Mouse (Mus musculus): ENCODE results near the gene Zbtb16. TPM values are rescaled to one million over a fixed set of nuclear protein-coding genes. Genes with fewer than 3 reads are reported as not detected.

Gene Zbtb16
- polyA plus RNA-seq, 1 experiment from 2014 or later, result 0.77 TPM

DNA sequence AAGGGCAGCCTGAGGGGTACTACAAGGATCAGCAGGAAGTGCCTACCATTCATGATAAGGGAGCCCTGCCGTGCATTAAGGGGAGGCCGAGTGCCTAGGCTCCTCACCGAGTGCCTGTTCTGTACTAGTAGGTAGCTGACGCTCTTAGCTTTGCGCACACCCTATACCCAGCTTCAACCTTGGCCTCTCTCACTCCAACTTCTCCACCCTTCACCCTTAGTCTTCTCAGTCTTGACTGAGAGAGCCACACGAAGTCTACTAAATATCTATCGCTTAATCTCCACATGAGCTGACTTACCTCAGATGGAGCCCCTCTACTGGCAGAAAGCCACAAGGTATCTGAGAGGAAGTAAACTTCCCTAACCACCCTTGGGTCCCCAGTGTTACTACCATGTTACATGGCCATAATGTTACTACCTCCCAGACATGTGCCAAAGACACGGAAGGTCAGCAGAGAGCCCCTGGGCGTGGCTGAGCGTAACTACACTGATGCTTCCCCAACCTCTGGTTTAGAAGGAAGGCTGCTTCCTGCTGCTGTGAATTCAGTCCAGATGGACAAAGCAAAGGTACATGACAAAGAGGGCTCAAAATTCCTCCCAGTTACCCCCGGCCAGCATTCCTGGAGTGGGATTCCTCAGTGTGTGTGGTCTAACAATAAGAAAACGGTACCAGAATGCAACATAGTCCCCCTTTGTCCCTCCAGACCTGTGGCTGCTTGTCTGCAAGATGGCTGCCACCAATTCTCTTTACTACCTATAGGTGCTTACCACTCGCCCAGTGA lies 122.8 kb downstream of the Zbtb16 start:
- Histone ChIP-seq H3K9me3 (replicated peaks) (no peaks in the 10 kb centered on the region), H3K4me3 (replicated peaks) (no peak overlapping the region), H3K9ac (no peak overlapping the region), H3K27ac (peak overlapping the region; percentile 27; the same call in 1 of the 2 replicates), H3K36me3 (no peaks in the 10 kb centered on the region), H3K4me1 (replicated peaks) (peaks cover 34% of the 10 kb centered on the region), H3K4me2 (no peak overlapping the region), H3K27me3 (0 out of 2 replicates have a peak, but pooled peaks cover 4% of the 10 kb centered on the region)
- 37% methylated on average over 13 of the region's 13 CpGs for WGBS (ENCODE audit: insufficient replicate concordance)
- ATAC-seq (ENCODE audit: low read depth), result peak; percentile 54
- DNase-seq, result peak; percentile 6

DNA sequence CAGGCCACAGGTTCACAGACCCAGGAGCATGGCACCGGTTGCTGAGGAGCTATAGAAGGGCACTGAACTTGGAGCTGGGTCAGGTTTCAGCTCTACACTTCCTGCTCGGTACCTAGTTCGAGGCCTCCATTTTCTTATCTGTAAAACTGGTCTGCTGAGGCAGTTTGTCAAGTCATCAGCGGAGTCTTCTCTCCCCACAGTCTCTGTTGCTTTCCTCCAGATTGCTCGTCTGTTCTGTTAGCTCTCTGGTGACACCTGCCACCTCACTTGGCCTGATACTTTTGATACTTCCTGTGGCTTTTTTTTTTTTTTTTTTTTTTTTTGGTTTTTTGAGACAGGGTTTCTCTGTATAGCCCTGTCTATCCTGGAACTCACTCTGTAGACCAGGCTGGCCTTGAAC lies 124.2 kb downstream of the Zbtb16 start:
- DNase-seq (no peak), ATAC-seq (ENCODE audit: low read depth) (peak; percentile 79)
- Histone ChIP-seq H3K4me1 (replicated peaks) (peaks cover 34% of the 10 kb centered on the region), H3K4me3 (replicated peaks) (no peak overlapping the region), H3K9ac (peak overlapping the region; percentile 45; the same call in 1 of the 2 replicates), H3K27ac (peak overlapping the region; percentile 44), H3K4me2 (0 out of 2 replicates have a peak overlapping the region, but pooled peaks have one; percentile 21), H3K36me3 (no peaks in the 10 kb centered on the region), H3K27me3 (0 out of 2 replicates have a peak, but pooled peaks cover 4% of the 10 kb centered on the region), H3K9me3 (replicated peaks) (no peaks in the 10 kb centered on the region)
- 20% methylated on average over 5 of the region's 5 CpGs for WGBS (ENCODE audit: insufficient replicate concordance)

DNA sequence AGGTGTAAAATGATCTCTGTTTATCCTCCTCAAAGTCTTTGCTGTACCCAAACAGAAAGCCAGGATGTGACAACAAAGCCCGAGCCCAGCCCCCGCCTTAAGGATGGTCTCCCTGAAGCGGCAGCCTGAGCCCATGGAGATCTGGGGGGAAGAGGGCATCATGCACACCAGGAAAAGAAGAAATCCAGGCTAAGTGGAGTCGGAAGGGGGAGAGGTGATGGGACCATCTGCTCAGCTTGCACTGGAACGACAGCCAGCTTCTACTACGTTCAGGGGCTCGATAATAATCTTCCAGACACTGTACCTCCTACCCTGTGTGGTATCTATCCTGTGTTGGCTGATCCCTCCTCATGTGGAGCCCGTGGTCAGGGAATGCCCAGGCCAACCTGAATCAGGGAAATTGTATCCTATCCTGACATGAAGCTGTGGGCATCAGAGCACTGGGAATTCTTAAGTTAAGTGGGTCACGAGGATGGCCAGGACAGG lies 124.7 kb downstream of the Zbtb16 start:
- no peaks in the 10 kb centered on the region for H3K36me3 ChIP-seq
- H3K27ac ChIP-seq, result peak overlapping the region; percentile 44; the same call in 1 of the 2 replicates
- peak overlapping the region; percentile 45; the same call in 1 of the 2 replicates for H3K9ac ChIP-seq
- 0 out of 2 replicates have a peak, but pooled peaks cover 4% of the 10 kb centered on the region for H3K27me3 ChIP-seq
- no peak overlapping the region for H3K4me3 ChIP-seq (replicated peaks)
- DNase-seq (no peak), ATAC-seq (ENCODE audit: low read depth) (peak; percentile 67)
- peaks cover 34% of the 10 kb centered on the region for H3K4me1 ChIP-seq (replicated peaks)
- no peaks in the 10 kb centered on the region for H3K9me3 ChIP-seq (replicated peaks)
- WGBS (ENCODE audit: insufficient replicate concordance), result 43% methylated on average over 9 of the region's 9 CpGs
- 0 out of 2 replicates have a peak overlapping the region, but pooled peaks have one; percentile 21 for H3K4me2 ChIP-seq

DNA sequence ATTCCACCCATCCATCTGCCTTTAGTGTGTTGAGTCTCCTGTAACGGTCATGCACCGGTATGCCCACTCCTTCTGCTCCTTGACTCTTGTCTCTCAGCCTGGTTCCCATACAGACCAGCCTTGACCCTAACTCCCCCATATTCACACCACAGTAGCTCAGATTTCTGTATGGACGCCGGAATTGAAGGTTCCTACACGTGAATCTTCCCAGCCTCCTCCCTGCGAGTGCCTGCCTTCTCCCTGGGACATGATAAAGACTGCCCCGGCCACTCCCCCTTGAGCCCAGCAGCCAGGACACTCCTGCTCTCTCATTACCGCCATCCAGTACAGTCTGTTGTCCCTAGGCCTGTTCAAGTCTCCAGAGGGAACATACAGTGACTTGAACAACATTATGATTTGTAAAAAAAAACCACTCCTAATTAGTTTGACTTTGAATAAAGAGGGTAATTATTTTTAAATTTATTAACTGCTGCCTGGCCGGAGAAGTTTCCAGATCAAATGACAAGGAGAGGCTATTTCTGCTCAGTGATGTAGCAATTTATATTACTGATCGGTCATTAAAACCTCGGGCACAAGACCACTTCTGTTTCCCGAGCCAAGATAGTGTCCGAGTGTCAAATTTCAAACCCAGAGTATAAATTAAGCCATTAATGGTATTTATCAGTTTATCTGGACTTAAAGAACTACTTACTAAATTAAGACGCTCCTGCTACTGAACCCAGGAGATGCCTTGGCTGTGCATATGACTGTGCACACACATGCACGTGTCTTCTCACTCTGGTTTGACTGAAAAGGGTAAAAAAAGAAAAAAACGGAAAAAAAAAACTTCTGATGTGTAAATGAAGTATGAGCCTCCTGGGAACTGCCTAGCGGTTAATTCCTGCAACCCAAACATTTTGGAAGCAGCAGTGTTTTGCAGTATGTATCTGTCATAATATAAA lies 125.4 kb downstream of the Zbtb16 start:
- ATAC-seq (ENCODE audit: low read depth), result no peak
- H3K4me1 ChIP-seq (replicated peaks), result peaks cover 34% of the 10 kb centered on the region
- 0 out of 2 replicates have a peak overlapping the region, but pooled peaks have one; percentile 21 for H3K4me2 ChIP-seq
- peak overlapping the region; percentile 39; the same call in 1 of the 2 replicates for H3K27ac ChIP-seq
- H3K9me3 ChIP-seq (replicated peaks), result no peaks in the 10 kb centered on the region
- H3K36me3 ChIP-seq, result no peaks in the 10 kb centered on the region
- no peak overlapping the region for H3K4me3 ChIP-seq (replicated peaks)
- H3K27me3 ChIP-seq, result 0 out of 2 replicates have a peak, but pooled peaks cover 4% of the 10 kb centered on the region
- H3K9ac ChIP-seq, result no peak overlapping the region
- 45% methylated on average over 17 of the region's 17 CpGs for WGBS (ENCODE audit: insufficient replicate concordance)
- DNase-seq, result peak; percentile 6

DNA sequence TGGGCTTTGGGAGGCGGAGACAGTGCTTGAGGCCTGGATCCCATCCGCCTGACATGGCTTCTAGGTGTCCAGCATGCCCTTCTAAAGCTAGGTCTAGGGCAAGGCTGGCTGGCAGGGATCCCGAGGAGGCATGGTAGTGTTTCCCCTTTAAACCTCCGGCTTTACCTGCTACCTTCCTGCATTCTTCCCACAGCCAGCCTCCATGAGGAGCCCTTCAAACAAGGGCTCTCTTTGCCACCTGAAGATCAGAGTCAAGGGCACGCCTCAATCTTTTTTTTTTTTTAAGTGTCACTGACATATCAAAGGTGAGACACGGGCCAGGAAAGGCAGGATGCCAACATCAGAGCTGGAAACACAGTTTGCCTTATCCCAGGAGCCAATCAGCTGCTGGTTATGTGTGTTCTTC lies 128.2 kb downstream of the Zbtb16 start:
- ATAC-seq (ENCODE audit: low read depth), result no peak
- WGBS (ENCODE audit: insufficient replicate concordance), result 56% methylated on average over 6 of the region's 6 CpGs

DNA sequence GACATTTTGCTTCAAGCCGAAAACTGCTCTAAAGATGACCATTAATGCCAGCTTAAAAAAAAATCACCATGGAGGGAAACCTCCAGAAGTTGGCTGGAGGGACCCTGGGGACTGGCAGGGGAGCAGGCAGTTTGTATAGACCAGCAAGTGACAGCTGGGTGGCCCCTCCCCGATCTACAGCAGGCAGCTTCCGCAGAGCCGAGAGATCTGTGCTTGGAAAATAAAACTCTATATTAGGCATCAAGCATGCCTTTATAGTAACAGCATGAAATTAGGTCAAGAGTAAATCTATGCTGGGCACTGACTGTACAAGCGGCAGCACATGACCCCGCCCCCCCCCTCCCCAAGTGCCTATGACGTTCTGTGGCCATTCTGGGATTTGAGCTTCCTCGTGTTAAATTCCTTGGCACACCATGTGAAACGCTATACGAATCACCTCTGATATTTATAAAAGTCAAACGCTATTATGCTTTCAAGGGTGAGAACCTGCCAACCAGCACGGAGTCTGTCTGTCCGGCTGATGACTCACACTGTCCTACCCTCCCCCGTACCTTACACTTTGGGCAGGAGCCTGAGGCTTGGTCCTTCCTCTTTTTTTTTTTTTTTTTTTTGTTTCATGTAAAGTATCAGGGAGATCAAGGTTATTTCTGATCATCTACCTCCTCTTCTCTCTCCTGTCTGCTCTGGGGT lies 128.7 kb downstream of the Zbtb16 start:
- no peaks in the 10 kb centered on the region for H3K9me3 ChIP-seq (replicated peaks)
- WGBS (ENCODE audit: insufficient replicate concordance), result 55% methylated on average over 14 of the region's 14 CpGs
- DNase-seq (no peak), ATAC-seq (ENCODE audit: low read depth) (no peak)
- H3K9ac ChIP-seq, result no peak overlapping the region
- H3K27ac ChIP-seq, result no peak overlapping the region
- H3K4me2 ChIP-seq, result no peak overlapping the region
- H3K36me3 ChIP-seq, result no peaks in the 10 kb centered on the region
- H3K4me3 ChIP-seq (replicated peaks), result no peak overlapping the region
- H3K4me1 ChIP-seq (replicated peaks), result peaks cover 21% of the 10 kb centered on the region
- H3K27me3 ChIP-seq, result 0 out of 2 replicates have a peak, but pooled peaks cover 4% of the 10 kb centered on the region

More for the DNA sequence above, 128.2 kb downstream of the Zbtb16 start:
- H3K4me2 ChIP-seq, result no peak overlapping the region
- no peak overlapping the region for H3K4me3 ChIP-seq (replicated peaks)
- no peak overlapping the region for H3K27ac ChIP-seq
- H3K36me3 ChIP-seq, result no peaks in the 10 kb centered on the region
- H3K4me1 ChIP-seq (replicated peaks), result peaks cover 26% of the 10 kb centered on the region
- no peak for DNase-seq
- no peaks in the 10 kb centered on the region for H3K9me3 ChIP-seq (replicated peaks)
- no peak overlapping the region for H3K9ac ChIP-seq
- H3K27me3 ChIP-seq, result 0 out of 2 replicates have a peak, but pooled peaks cover 4% of the 10 kb centered on the region

DNA sequence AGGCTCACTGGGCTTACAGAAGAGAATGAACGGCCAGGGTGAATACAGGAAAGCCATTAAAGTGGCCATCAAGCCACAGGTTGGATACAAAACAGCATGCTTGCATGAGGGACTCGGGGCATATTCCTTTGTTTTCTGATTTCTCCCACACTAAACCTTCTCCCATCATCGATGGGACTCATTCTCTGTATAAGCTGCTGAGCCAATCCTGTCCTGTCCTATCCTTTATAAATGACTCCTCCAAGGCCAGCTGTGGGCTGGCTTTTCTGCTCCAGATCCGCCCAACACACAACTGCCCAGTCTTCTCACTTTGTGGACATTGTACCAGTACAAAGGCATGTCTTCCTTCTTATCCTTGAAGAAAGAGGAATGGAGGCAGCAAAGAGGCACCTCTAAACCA lies 134.7 kb downstream of the Zbtb16 start:
- ATAC-seq (ENCODE audit: low read depth), result no peak
- H3K4me2 ChIP-seq, result no peak overlapping the region
- H3K27me3 ChIP-seq, result 0 out of 2 replicates have a peak, but pooled peaks cover 6% of the 10 kb centered on the region
- 64% methylated on average over 4 of the region's 4 CpGs for WGBS (ENCODE audit: insufficient replicate concordance)
- DNase-seq, result no peak
- H3K4me3 ChIP-seq (replicated peaks), result no peak overlapping the region
- no peak overlapping the region for H3K9ac ChIP-seq
- H3K4me1 ChIP-seq (replicated peaks), result no peaks in the 10 kb centered on the region
- no peaks in the 10 kb centered on the region for H3K9me3 ChIP-seq (replicated peaks)
- H3K27ac ChIP-seq, result no peak overlapping the region
- no peaks in the 10 kb centered on the region for H3K36me3 ChIP-seq

DNA sequence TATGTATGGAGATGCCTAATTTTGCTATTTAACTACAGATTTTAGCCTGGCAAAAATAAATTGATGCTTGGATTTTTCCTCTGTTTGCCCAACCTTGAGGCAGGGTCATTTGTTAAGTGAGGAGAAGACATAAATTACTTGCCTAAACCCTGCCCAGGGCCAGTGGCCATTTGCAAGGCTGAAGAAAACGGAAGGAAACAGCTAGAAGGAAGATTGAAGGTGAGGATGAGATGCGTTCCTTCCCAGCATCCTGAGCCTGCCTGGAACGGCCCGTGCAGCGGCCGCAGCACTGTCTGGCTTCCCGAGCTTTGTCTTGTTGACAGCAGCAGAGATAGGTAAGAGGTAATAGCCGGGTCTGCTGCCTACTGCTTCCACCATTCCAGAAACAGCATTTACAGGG lies 135.2 kb downstream of the Zbtb16 start:
- Histone ChIP-seq H3K9me3 (replicated peaks) (no peaks in the 10 kb centered on the region), H3K9ac (no peak overlapping the region), H3K27me3 (0 out of 2 replicates have a peak, but pooled peaks cover 6% of the 10 kb centered on the region), H3K4me3 (replicated peaks) (no peak overlapping the region), H3K27ac (no peak overlapping the region), H3K36me3 (no peaks in the 10 kb centered on the region), H3K4me1 (replicated peaks) (no peaks in the 10 kb centered on the region), H3K4me2 (no peak overlapping the region)
- 60% methylated on average over 8 of the region's 8 CpGs for WGBS (ENCODE audit: insufficient replicate concordance)
- ATAC-seq (ENCODE audit: low read depth), result no peak
- DNase-seq, result no peak

DNA sequence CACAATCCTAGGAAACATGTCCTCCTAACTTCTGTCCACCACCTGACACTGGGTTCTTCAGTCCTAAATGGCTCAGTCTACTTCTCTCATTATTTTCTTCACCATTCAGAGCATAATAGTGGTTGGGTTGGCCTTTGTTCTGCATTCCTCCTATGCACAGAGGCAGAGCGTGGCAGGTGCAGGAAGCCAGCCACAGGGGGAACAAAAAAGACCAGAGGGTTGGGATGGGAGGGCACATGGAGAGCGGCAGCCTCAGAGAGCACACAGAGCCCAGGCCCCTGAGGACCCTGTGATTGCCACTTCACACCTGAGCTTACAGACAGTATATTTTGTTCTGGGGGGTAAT lies 138.6 kb downstream of the Zbtb16 start:
- no peaks in the 10 kb centered on the region for H3K4me1 ChIP-seq (replicated peaks)
- no peak overlapping the region for H3K27ac ChIP-seq
- no peak overlapping the region for H3K9ac ChIP-seq
- peaks cover 11% of the 10 kb centered on the region; the same call in 1 of the 2 replicates for H3K27me3 ChIP-seq
- H3K4me2 ChIP-seq, result no peak overlapping the region
- DNase-seq (no peak), ATAC-seq (ENCODE audit: low read depth) (no peak)
- WGBS (ENCODE audit: insufficient replicate concordance), result 78% methylated on average over 2 of the region's 2 CpGs
- no peak overlapping the region for H3K4me3 ChIP-seq (replicated peaks)
- no peaks in the 10 kb centered on the region for H3K36me3 ChIP-seq
- H3K9me3 ChIP-seq (replicated peaks), result no peaks in the 10 kb centered on the region

DNA sequence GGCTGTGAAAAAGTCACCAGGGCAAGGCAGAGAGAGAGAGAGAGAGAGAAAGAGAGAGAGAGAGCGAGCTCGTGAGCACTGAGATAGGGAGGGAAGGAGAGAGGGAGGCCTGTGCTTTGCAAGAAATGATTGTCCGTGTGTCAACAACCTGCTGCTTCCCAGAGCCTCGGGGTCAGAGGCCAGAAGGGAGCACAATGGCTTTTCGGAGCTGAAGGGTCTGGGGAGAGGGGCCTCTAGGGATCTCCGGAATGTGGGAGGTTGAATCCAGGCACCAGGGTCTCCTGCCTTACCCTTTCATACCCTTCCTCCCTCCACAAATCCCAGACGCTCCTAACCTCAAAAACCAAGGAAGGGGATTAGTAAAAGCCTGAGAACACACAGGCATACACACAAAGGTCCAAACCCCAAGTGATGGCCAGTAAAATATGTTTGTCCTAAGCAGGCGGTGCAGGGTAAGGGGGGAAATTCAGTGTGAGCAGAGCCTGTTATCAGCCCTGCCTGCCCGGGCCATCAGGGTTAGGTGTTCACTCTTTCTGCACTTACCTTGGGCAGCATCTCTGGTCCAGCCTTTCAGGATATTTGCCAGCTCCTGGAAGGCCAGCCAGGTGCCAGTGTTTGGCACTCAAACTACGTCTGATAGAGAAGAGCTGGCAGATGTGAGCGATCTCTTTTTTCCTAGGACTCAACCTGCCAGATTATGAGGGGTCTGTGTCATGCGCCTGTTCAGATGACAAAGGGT lies 139.1 kb downstream of the Zbtb16 start:
- Histone ChIP-seq H3K27me3 (peaks cover 11% of the 10 kb centered on the region; the same call in 1 of the 2 replicates), H3K4me1 (replicated peaks) (no peaks in the 10 kb centered on the region), H3K9me3 (replicated peaks) (no peaks in the 10 kb centered on the region), H3K4me2 (no peak overlapping the region), H3K4me3 (replicated peaks) (no peak overlapping the region), H3K36me3 (no peaks in the 10 kb centered on the region), H3K27ac (no peak overlapping the region), H3K9ac (no peak overlapping the region)
- DNase-seq (no peak), ATAC-seq (ENCODE audit: low read depth) (no peak)
- 63% methylated on average over 12 of the region's 12 CpGs for WGBS (ENCODE audit: insufficient replicate concordance)
